Mouse (Mus musculus) forelimb bud, embryonic 11.5 days (tissue): ENCODE measurements at regions not wholly inside any gene's neighbourhood (a gene's known extent, or its start where the extent isn't known, plus 50 kb on each side); places are given as distances from the start of the nearest gene placed in this dataset.
"Not testable (repeated sequence)": the region's sequence is repeated elsewhere in the genome, so short reads cannot be mapped to it uniquely, and the experiment has no call there.

Experiments
- DNase-seq: peaks from one replicate; pipeline ENCODE4 v3.0.0-alpha.2; 2012; ENCODE audit warnings: low read depth, low spot score

GRCm38 (mm10) chr3:6427905-6428304, 192.3 kb downstream of the 1700008P02Rik start:
- DNase-seq = no peak

- no peak for DNase-seq
These were observed 219.4 kb downstream of the 1700008P02Rik start for GRCm38 (mm10) chr3:6400871-6401270.

GRCm38 (mm10) chr3:6385669-6386068, 234.6 kb downstream of the 1700008P02Rik start:
- no peak for DNase-seq

GRCm38 (mm10) chr3:6382896-6383295, 237.3 kb downstream of the 1700008P02Rik start:
- DNase-seq = peak; percentile 77

GRCm38 (mm10) chr3:6382296-6382695, 237.9 kb downstream of the 1700008P02Rik start:
- peak; percentile 51 for DNase-seq

- DNase-seq = peak; percentile 62
These were observed 238.5 kb downstream of the 1700008P02Rik start for GRCm38 (mm10) chr3:6381732-6382131.

GRCm38 (mm10) chr3:6339001-6339400, 281.2 kb downstream of the 1700008P02Rik start:
- DNase-seq = not testable (repeated sequence)

GRCm38 (mm10) chr3:6320818-6321504, 299.3 kb downstream of the 1700008P02Rik start:
- DNase-seq = peak; percentile 62

- no peak for DNase-seq
These were observed 330.7 kb downstream of the 1700008P02Rik start for GRCm38 (mm10) chr3:6289500-6289899.

GRCm38 (mm10) chr3:6280636-6281035, 339.6 kb downstream of the 1700008P02Rik start:
- no peak for DNase-seq
